Mouse (Mus musculus) lung, postnatal 0 days (tissue): Measurements from ENCODE around the gene Hoxa13.

ENCODE experiments used
- CTCF ChIP-seq: IDR thresholded peaks from 2 replicates; pipeline ENCODE4 v1.5.1; 2016; ENCODE audit warnings: antibody characterized with exemption, mild to moderate bottlenecking
- EP300 ChIP-seq: IDR thresholded peaks from 2 replicates; pipeline ENCODE4 v1.6.1; 2016; ENCODE audit warnings: antibody characterized with exemption, mild to moderate bottlenecking, control low read depth

GRCm38 (mm10) chr6:52222729-52223128 is 38.0 kb downstream of the Hoxa13 start:
- TF ChIP-seq CTCF (no peak), EP300 (no peak)
